Mouse (Mus musculus) hindbrain, embryonic 16.5 days (tissue): ENCODE results near the gene Gpr61. TPM values are rescaled to one million over a fixed set of nuclear protein-coding genes. Genes with fewer than 3 reads are reported as not detected.

Experiments used
- ATAC-seq: fragments of 200-750 bp; cut with Nextera tagmentation; 2 replicates; pipeline ENCODE4 v1.8.0; 2017; ENCODE audit warnings: moderate TSS enrichment, moderate library complexity
- H3K27ac ChIP-seq: fragments of 300-500 bp; sonication (generic); 2 replicates; pipeline ENCODE4 v1.5.1; 2014; ENCODE audit warnings: low read depth, mild to moderate bottlenecking, control low read depth, low read length, moderate library complexity
- H3K27me3 ChIP-seq: fragments of 300-500 bp; sonication (generic); replicated peaks from 2 replicates; pipeline ENCODE4 v1.6.1; 2014; ENCODE audit warnings: low read length; ENCODE audit not compliant: control insufficient read depth, insufficient read depth
- H3K36me3 ChIP-seq: fragments of 300-500 bp; sonication (generic); 2 replicates; pipeline ENCODE4 v1.6.1; 2014; ENCODE audit warnings: mild to moderate bottlenecking, low read length, moderate library complexity, mixed read lengths; ENCODE audit not compliant: control insufficient read depth, insufficient read depth
- H3K4me1 ChIP-seq: fragments of 300-500 bp; sonication (generic); 2 replicates; pipeline ENCODE4 v1.6.1; 2014; ENCODE audit warnings: low read depth, low read length; ENCODE audit not compliant: control insufficient read depth, insufficient read depth
- H3K4me2 ChIP-seq: fragments of 300-500 bp; sonication (generic); 2 replicates; pipeline ENCODE4 v1.6.1; 2014; ENCODE audit warnings: mild to moderate bottlenecking, low read length, control low read depth, moderate library complexity
- H3K4me3 ChIP-seq: fragments of 300-500 bp; sonication (generic); 2 replicates; pipeline ENCODE4 v1.5.1; 2014; ENCODE audit warnings: mild to moderate bottlenecking, low read length, control low read depth, moderate library complexity
- H3K9ac ChIP-seq: fragments of 300-500 bp; sonication (generic); 2 replicates; pipeline ENCODE4 v1.6.1; 2014; ENCODE audit warnings: low read depth, mild to moderate bottlenecking, control low read depth, low read length, moderate library complexity
- H3K9me3 ChIP-seq: fragments of 300-500 bp; sonication (generic); 2 replicates; pipeline ENCODE4 v1.6.1; 2014; ENCODE audit warnings: mild to moderate bottlenecking, low read length, moderate library complexity; ENCODE audit not compliant: control insufficient read depth
- WGBS: fragments of 180-500 bp; shearing (Covaris S2); extraction: QIAGEN DNeasy Blood & Tissue Kit; methylation state at CpG from one replicate; pipeline ENCODE4 v1.1.7; 2014; 5-methylcytosine and 5-hydroxymethylcytosine counted together
- polyA plus RNA-seq: library from polyadenylated mRNA; unstranded; fragments of >200 nt; fragmentation: Nextera tagmentation; extraction: Ambion mirVana; gene quantifications from 2 replicates; pipeline ENCODE4 v1.2.1, GENCODE M21; 2015

Gene Gpr61
- polyA plus RNA-seq, 1 experiment from 2014 or later = 10.6 TPM

- 94% methylated on average over 5 of the region's 5 CpGs for WGBS
- H3K9ac ChIP-seq = no peak overlapping the region
Measured at GRCm38 (mm10) chr3:108123242-108123641, 31.4 kb downstream of the Gpr61 start.

DNA sequence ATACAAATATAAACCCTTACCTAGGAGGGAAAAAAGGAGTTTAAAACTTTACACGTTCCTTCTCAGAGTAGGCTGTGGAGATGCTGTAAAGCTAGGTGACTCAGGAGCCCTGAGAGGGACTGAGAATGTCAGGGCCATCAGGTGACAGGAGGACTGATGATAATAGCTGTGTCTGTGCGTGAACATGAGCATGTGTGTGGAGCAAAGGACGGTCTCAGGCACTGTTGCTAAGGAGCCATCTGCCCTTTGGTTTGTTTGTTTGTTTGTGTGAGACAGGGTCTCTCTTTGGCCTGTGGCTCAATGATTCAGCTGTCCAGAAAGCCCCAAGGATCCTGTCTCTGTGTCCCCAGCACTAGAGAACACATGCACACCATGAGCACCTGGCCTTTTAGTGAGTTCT lies 33.6 kb downstream of the Gpr61 start:
- ATAC-seq = no peak
- Histone ChIP-seq H3K36me3 (peaks cover 13% of the 10 kb centered on the region), H3K27me3 (no peaks in the 10 kb centered on the region), H3K4me2 (no peak overlapping the region), H3K4me1 (no peaks in the 10 kb centered on the region), H3K9ac (no peak overlapping the region), H3K9me3 (no peaks in the 10 kb centered on the region), H3K4me3 (no peak overlapping the region), H3K27ac (no peak overlapping the region)
- WGBS = 68% methylated on average over 3 of the region's 3 CpGs

More at GRCm38 (mm10) chr3:108123242-108123641, 31.4 kb downstream of the Gpr61 start:
- Histone ChIP-seq H3K4me3 (no peak overlapping the region), H3K9me3 (no peaks in the 10 kb centered on the region), H3K36me3 (peaks cover 13% of the 10 kb centered on the region), H3K4me2 (no peak overlapping the region), H3K27me3 (no peaks in the 10 kb centered on the region), H3K4me1 (no peaks in the 10 kb centered on the region), H3K27ac (no peak overlapping the region)
- no peak for ATAC-seq

- 93% methylated on average over 6 of the region's 6 CpGs for WGBS
- Histone ChIP-seq H3K4me2 (no peak overlapping the region), H3K4me3 (no peak overlapping the region), H3K27me3 (no peaks in the 10 kb centered on the region), H3K36me3 (peaks cover 19% of the 10 kb centered on the region), H3K4me1 (no peaks in the 10 kb centered on the region), H3K9ac (no peak overlapping the region), H3K9me3 (no peaks in the 10 kb centered on the region), H3K27ac (no peak overlapping the region)
- ATAC-seq = no peak
Measured at GRCm38 (mm10) chr3:108117465-108117864, 37.2 kb downstream of the Gpr61 start.

DNA sequence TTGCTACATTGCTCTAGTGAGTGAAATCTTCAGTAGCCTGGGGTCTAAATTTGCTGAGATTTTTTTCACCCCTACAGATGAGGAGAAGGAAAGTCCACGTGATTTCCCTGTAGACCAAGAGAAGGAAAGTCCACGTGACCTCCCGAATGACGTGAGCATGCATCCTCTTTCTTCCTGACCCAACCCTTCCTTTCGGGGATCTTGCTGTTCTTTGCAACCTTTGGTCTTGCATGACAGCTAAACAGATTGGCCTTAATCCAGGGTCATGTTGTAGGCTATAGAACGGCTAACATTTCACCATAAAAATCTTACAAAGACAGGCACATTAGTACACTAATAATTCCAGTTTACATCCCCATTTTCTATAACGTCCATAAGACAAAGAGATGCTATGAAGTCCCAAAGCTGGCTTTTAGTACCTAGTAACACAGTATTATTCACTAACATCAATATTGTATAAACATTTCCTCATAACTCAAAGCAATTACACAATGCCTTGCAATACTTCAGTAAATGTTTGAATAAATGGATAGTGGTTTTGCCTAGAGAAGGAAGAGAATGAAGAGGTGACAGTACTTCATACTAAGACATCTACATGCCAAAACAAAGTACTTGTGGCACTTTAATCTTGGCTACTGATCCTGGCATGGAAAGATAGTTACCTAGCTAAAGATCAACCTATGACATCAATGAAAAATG lies 40.9 kb downstream of the Gpr61 start:
- Histone ChIP-seq H3K27me3 (no peaks in the 10 kb centered on the region), H3K4me2 (no peak overlapping the region), H3K27ac (no peak overlapping the region), H3K9me3 (no peaks in the 10 kb centered on the region), H3K4me1 (no peaks in the 10 kb centered on the region), H3K9ac (no peak overlapping the region), H3K36me3 (peaks cover 24% of the 10 kb centered on the region), H3K4me3 (no peak overlapping the region)
- WGBS = 93% methylated on average over 7 of the region's 7 CpGs
- ATAC-seq = no peak

GRCm38 (mm10) chr3:108112666-108113065 lies 42.0 kb downstream of the Gpr61 start:
- 85% methylated on average over 4 of the region's 4 CpGs for whole genome bisulfite sequencing

GRCm38 (mm10) chr3:108112246-108112645 lies 42.4 kb downstream of the Gpr61 start:
- peaks cover 26% of the 10 kb centered on the region for H3K36me3 ChIP-seq
- H3K9me3 ChIP-seq = no peaks in the 10 kb centered on the region
- no peak overlapping the region for H3K27ac ChIP-seq
- H3K27me3 ChIP-seq = no peaks in the 10 kb centered on the region
- no peak overlapping the region for H3K9ac ChIP-seq
- H3K4me2 ChIP-seq = no peak overlapping the region
- no peaks in the 10 kb centered on the region for H3K4me1 ChIP-seq
- ATAC-seq = no peak
- H3K4me3 ChIP-seq = no peak overlapping the region
- 88% methylated on average over 7 of the region's 7 CpGs for WGBS

More at GRCm38 (mm10) chr3:108112666-108113065, 42.0 kb downstream of the Gpr61 start:
- Histone ChIP-seq H3K9ac (no peak overlapping the region), H3K4me3 (no peak overlapping the region), H3K27me3 (no peaks in the 10 kb centered on the region), H3K9me3 (no peaks in the 10 kb centered on the region), H3K4me2 (no peak overlapping the region), H3K36me3 (peaks cover 26% of the 10 kb centered on the region), H3K4me1 (no peaks in the 10 kb centered on the region), H3K27ac (no peak overlapping the region)
- no peak for ATAC-seq

DNA sequence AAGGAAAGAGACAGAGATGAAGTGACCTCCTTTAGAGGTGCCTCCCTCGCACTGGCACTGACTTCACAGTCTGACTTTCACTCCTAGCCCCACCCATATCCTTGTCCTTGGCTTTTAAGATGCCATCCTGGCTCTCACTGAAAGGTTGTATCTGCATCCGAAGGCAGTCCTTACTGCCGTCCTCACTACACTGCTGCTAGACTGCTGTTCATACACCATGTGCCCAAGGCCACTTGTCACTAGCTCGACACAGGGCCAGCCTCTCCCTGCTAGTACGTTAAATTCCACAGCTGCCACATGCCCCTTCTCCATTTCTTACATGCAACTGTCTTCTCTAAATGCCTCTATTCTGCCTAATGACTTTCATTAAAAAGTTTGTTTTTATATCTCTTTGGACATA lies 43.4 kb downstream of the Gpr61 start:
- H3K9me3 ChIP-seq = no peaks in the 10 kb centered on the region

GRCm38 (mm10) chr3:108105281-108105680 lies 49.4 kb downstream of the Gpr61 start:
- no peaks in the 10 kb centered on the region; the same call in 1 of the 2 replicates for H3K4me1 ChIP-seq
- ATAC-seq = no peak; the same call in 1 of the 2 replicates
- peaks cover 10% of the 10 kb centered on the region for H3K36me3 ChIP-seq
- H3K9ac ChIP-seq = no peak overlapping the region
- no peak overlapping the region for H3K4me2 ChIP-seq
- WGBS = 89% methylated on average over 3 of the region's 3 CpGs
- no peaks in the 10 kb centered on the region for H3K9me3 ChIP-seq
- H3K27me3 ChIP-seq = no peaks in the 10 kb centered on the region
- H3K4me3 ChIP-seq = no peak overlapping the region
- no peak overlapping the region for H3K27ac ChIP-seq

More for the DNA sequence above, 43.4 kb downstream of the Gpr61 start:
- Histone ChIP-seq H3K9ac (no peak overlapping the region), H3K4me1 (no peaks in the 10 kb centered on the region), H3K4me3 (no peak overlapping the region), H3K27ac (no peak overlapping the region), H3K36me3 (peaks cover 26% of the 10 kb centered on the region), H3K4me2 (no peak overlapping the region), H3K27me3 (no peaks in the 10 kb centered on the region)
- WGBS = 81% methylated on average over 5 of the region's 5 CpGs
- no peak for ATAC-seq

- Histone ChIP-seq H3K36me3 (no peaks in the 10 kb centered on the region), H3K4me1 (no peaks in the 10 kb centered on the region; the same call in 1 of the 2 replicates), H3K27me3 (no peaks in the 10 kb centered on the region), H3K9ac (no peak overlapping the region), H3K4me3 (no peak overlapping the region), H3K27ac (no peak overlapping the region), H3K4me2 (no peak overlapping the region), H3K9me3 (no peaks in the 10 kb centered on the region)
- 73% methylated on average over 6 of the region's 6 CpGs for WGBS
- ATAC-seq = no peak
Measured at GRCm38 (mm10) chr3:108102075-108102474, 52.6 kb downstream of the Gpr61 start.
